Comparison of ENCODE assay signal across 12 mouse cellular contexts in the genomic region with DNA sequence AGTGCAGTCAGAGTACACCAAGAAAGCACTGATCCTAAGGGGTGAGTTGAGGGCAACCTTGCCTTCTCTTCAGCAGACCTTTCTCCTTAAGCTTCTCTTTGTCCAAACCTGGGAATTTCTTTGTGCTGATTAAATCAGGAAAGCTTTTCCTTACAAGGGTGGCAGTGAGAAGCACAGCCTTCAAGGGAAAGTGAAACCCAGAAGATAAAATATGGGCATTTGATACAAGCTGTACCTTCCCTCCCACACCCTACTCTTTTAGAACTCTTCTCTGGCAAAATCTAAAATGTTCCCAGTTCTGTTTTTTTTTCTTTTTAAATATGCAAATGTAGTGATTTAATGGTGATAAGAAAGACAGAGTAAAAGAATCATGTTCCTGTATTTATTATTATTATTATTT.
"Had no signal": no experiment of that assay in that cellular context is flagged by ENCODE, and none has a peak within 500 bp of the region (broad histone marks: within the 10 kb centered on the region; RNA-seq: fewer than 3 reads in every experiment).

No protein-coding gene starts in this region.

- DNase-seq: kidney, adult 11 months; kidney, adult 8-10 months; kidney, postnatal 10 days; kidney, postnatal 36 days; layer of hippocampus, adult 9-11 months; liver, embryonic 13.5 days; lung, adult 2 months; lung, postnatal 14 days; lung, postnatal 4 days; midbrain, embryonic 14.5 days; thymus, adult 2 months; thymus, postnatal 25 days had no signal
